17 mouse cellular contexts compared by ENCODE assay signal in the genomic region with DNA sequence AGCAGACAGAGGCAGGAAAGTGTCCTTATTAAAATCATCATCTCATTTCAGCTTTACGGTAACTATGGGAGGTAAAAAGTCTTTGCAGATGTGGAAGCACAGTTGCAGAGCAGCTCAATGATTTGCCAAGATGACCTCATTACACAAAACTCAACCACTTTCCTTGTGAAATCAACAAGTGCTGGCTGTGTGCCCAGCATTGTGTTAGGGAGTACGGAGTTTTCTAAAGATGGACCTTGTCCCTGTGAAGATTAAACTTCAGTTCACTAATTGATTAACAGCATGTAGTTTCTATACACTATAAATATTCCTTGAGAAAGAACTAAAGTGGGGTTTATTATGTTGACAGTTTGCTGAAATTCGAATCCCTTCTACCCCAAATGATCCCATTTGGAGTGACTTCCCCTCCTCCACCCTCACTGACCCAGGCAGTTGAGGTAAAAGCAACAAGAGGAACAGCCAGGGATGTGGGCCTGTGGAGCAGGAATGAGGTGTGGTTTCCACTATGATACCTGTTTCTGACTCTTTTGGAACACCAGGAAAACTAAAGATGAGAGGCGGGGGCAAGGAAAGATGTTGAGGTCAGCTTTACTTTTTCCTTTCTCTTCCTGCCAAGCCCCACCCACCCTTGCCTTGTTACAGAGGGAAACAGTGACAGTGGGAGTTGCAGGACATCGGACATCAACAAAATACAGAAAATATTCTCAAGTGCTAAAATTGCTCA. TPM values are rescaled to one million over a fixed set of nuclear protein-coding genes. Genes with fewer than 3 reads are reported as not detected.
DNase-seq lines count a peak whose midpoint lies in the region; ATAC-seq and TF ChIP-seq lines count a peak whose summit lies in the region.
"Had no signal": no experiment of that assay in that cellular context is flagged by ENCODE, and none has a peak within 500 bp of the region (broad histone marks: within the 10 kb centered on the region; RNA-seq: fewer than 3 reads in every experiment).

No protein-coding gene starts in this region.

- peaks cover 5% of the 10 kb centered on the region; the same call in 1 of the 2 replicates for H3K27me3 ChIP-seq in intestine, embryonic 16.5 days (replicated peaks; ENCODE audit: control insufficient read depth, insufficient read depth, low read length)
- no peaks in the 10 kb centered on the region for H3K27me3 ChIP-seq in intestine, embryonic 15.5 days (replicated peaks)
- H3K27me3 ChIP-seq in MEL (ENCODE audit: control insufficient read depth in 1 of 2, insufficient read depth in 2 of 2, low read length in 2 of 2): no peaks in the 10 kb centered on the region
- H3K27me3 ChIP-seq: hindbrain, embryonic 13.5 days had no signal

- DNase-seq in adrenal gland, adult 2 months: peak; percentile 36
- no peak for DNase-seq in adrenal gland, postnatal 10 days
- DNase-seq in MEL (ENCODE audit: low read depth, low spot score): peak; percentile 28
- DNase-seq in heart, postnatal 10 days: peak; percentile 48 to 67
- DNase-seq in thymus, postnatal 4 days: no peak
- DNase-seq: cerebellum, adult 2 months; kidney, adult 9 months; lung, postnatal 14 days; right cerebral cortex, postnatal 14 days; thymus, adult 2 months had no signal

- H3K79me2 ChIP-seq in MEL (ENCODE audit: control insufficient read depth, insufficient read depth, low read length, poor library complexity): no peaks in the 10 kb centered on the region; the same call in 1 of the 2 replicates

- 0 out of 2 replicates have a peak, but pooled peaks have one; percentile 10 for ATAC-seq in intestine, embryonic 16.5 days
- no peak for ATAC-seq in intestine, embryonic 15.5 days
- no peak for ATAC-seq in cerebellum, adult (ENCODE audit: insufficient number of reproducible peaks, low FRiP score, low TSS enrichment)
- ATAC-seq: forebrain, embryonic 16.5 days had no signal

- no peaks in the 10 kb centered on the region for H3K9me3 ChIP-seq in intestine, embryonic 16.5 days (ENCODE audit: control insufficient read depth, low read length)
- no peaks in the 10 kb centered on the region for H3K9me3 ChIP-seq in intestine, embryonic 15.5 days
- no peaks in the 10 kb centered on the region for H3K9me3 ChIP-seq in MEL (replicated peaks; ENCODE audit: insufficient read depth, low read length)
- H3K9me3 ChIP-seq: hindbrain, embryonic 13.5 days had no signal

- 57% methylated on average over 5 of the region's 5 CpGs for WGBS in intestine, embryonic 16.5 days
- WGBS in intestine, embryonic 15.5 days: 62% methylated on average over 5 of the region's 5 CpGs

- no peak for TF ChIP-seq EP300 in MEL (IDR thresholded peaks at IDR 0.05; ENCODE audit: low read depth in 1 of 2, low read length in 2 of 2)

- TF ChIP-seq CTCF in MEL (IDR thresholded peaks at IDR 0.05 in 2 of 3, conservative IDR thresholded peaks at IDR 0.05 in 1 of 3; ENCODE audit: control insufficient read depth in 1 of 3, insufficient read depth in 1 of 3, low read depth in 2 of 3, low read length in 3 of 3, poor library complexity in 1 of 3, severe bottlenecking in 1 of 3): no peak

- no peak for TF ChIP-seq POLR2A in MEL (IDR thresholded peaks at IDR 0.05; ENCODE audit: control insufficient read depth in 1 of 2, insufficient read depth in 1 of 2, low read depth in 1 of 2, low read length in 2 of 2, poor library complexity in 1 of 2)

- H3K9ac ChIP-seq in intestine, embryonic 16.5 days (ENCODE audit: low read depth, low read length): no peak overlapping the region
- no peak overlapping the region for H3K9ac ChIP-seq in intestine, embryonic 15.5 days
- H3K9ac ChIP-seq in MEL (ENCODE audit: control insufficient read depth, low read depth, low read length, poor library complexity, severe bottlenecking): no peak overlapping the region
- H3K9ac ChIP-seq: hindbrain, embryonic 13.5 days had no signal

- intact Hi-C loops in heart, postnatal 10 days (cut with DNase I): loop anchor here (5.0 kb wide), 1 partner anchor 204 kb away; a partner anchor contains a TSS

- H3K4me3 ChIP-seq in intestine, embryonic 16.5 days (ENCODE audit: low read length): no peak overlapping the region
- H3K4me3 ChIP-seq in intestine, embryonic 15.5 days (replicated peaks): no peak overlapping the region
- no peak overlapping the region for H3K4me3 ChIP-seq in MEL (ENCODE audit: control insufficient read depth in 1 of 2, insufficient read depth in 1 of 2, low read depth in 2 of 2, low read length in 2 of 2)
- H3K4me3 ChIP-seq: hindbrain, embryonic 13.5 days had no signal

- no peaks in the 10 kb centered on the region for H3K36me3 ChIP-seq in intestine, embryonic 16.5 days (ENCODE audit: control insufficient read depth, insufficient read depth, low read length)
- no peaks in the 10 kb centered on the region for H3K36me3 ChIP-seq in intestine, embryonic 15.5 days
- peaks cover 0 to 2% of the 10 kb centered on the region in 2 experiments; a peak in 1 of 4 replicates for H3K36me3 ChIP-seq in MEL (ENCODE audit: control insufficient read depth in 1 of 2, insufficient read depth in 2 of 2, low read length in 2 of 2)
- H3K36me3 ChIP-seq: hindbrain, embryonic 13.5 days had no signal

- H3K27ac ChIP-seq in intestine, embryonic 16.5 days (ENCODE audit: low read length): no peak overlapping the region
- no peak overlapping the region for H3K27ac ChIP-seq in intestine, embryonic 15.5 days
- no peak overlapping the region for H3K27ac ChIP-seq in MEL (ENCODE audit: control insufficient read depth, low read depth, low read length)
- H3K27ac ChIP-seq: hindbrain, embryonic 13.5 days had no signal

- no peak overlapping the region for H3K4me2 ChIP-seq in intestine, embryonic 16.5 days (ENCODE audit: low read depth, low read length)
- no peak overlapping the region for H3K4me2 ChIP-seq in intestine, embryonic 15.5 days (replicated peaks)
- H3K4me2 ChIP-seq: hindbrain, embryonic 13.5 days; liver, embryonic 11.5 days; midbrain, embryonic 11.5 days had no signal

- H3K4me1 ChIP-seq in intestine, embryonic 16.5 days (ENCODE audit: control insufficient read depth, insufficient read depth, low read length): no peaks in the 10 kb centered on the region
- H3K4me1 ChIP-seq in intestine, embryonic 15.5 days (replicated peaks): no peaks in the 10 kb centered on the region
- 0 out of 4 replicates have a peak, but pooled peaks cover 0 to 2% of the 10 kb centered on the region in 2 experiments for H3K4me1 ChIP-seq in MEL (ENCODE audit: control insufficient read depth in 1 of 2, insufficient read depth in 2 of 2, low read length in 2 of 2)
- H3K4me1 ChIP-seq: hindbrain, embryonic 13.5 days had no signal

- no peak for TF ChIP-seq RAD21 in MEL (IDR thresholded peaks at IDR 0.05; ENCODE audit: low read depth, low read length)

TF ChIP-seq in MEL, 35 proteins besides CTCF, POLR2A, EP300 and RAD21:
- no peak for TF ChIP-seq UBTF (IDR thresholded peaks at IDR 0.05; ENCODE audit: borderline replicate concordance, insufficient read depth, low read depth, low read length)
- TF ChIP-seq HCFC1 (IDR thresholded peaks at IDR 0.05; ENCODE audit: low read depth, low read length): no peak
- no peak for TF ChIP-seq ZC3H11A (IDR thresholded peaks at IDR 0.05; ENCODE audit: low read depth, low read length)
- no peak for TF ChIP-seq MYB (IDR thresholded peaks at IDR 0.05; ENCODE audit: low read depth, low read length)
- no peak for TF ChIP-seq NRF1 (IDR thresholded peaks at IDR 0.05; ENCODE audit: insufficient read depth, low read depth, low read length, poor library complexity, severe bottlenecking)
- no peak for TF ChIP-seq POLR2AphosphoS2 (IDR thresholded peaks at IDR 0.05; ENCODE audit: low read length)
- TF ChIP-seq ZMIZ1 (IDR thresholded peaks at IDR 0.05; ENCODE audit: low read depth, low read length): no peak
- TF ChIP-seq ELF1 (IDR thresholded peaks at IDR 0.05; ENCODE audit: low read depth, low read length): no peak
- no peak for TF ChIP-seq MAZ (IDR thresholded peaks at IDR 0.05; ENCODE audit: low read depth, low read length)
- TF ChIP-seq E2F4 (IDR thresholded peaks at IDR 0.05; ENCODE audit: borderline replicate concordance, low read depth, low read length): no peak
- no peak for TF ChIP-seq SMC3 (IDR thresholded peaks at IDR 0.05; ENCODE audit: low read depth, low read length)
- no peak for TF ChIP-seq CHD1 (IDR thresholded peaks at IDR 0.05; ENCODE audit: low read depth, low read length)
- no peak for TF ChIP-seq USF2 (IDR thresholded peaks at IDR 0.05; ENCODE audit: borderline replicate concordance in 1 of 2, insufficient read depth in 1 of 2, low read depth in 1 of 2, low read length in 2 of 2)
- no peak for TF ChIP-seq ZKSCAN1 (IDR thresholded peaks at IDR 0.05; ENCODE audit: low read depth, low read length)
- no peak for TF ChIP-seq JUND (IDR thresholded peaks at IDR 0.05; ENCODE audit: low read depth, low read length)
- TF ChIP-seq ETS1 (IDR thresholded peaks at IDR 0.05; ENCODE audit: low read depth, low read length): no peak
- TF ChIP-seq CHD2 (IDR thresholded peaks at IDR 0.05; ENCODE audit: low read length): no peak
TF ChIP-seq in MEL: peak in this region for 0.

RNA-seq across cellular contexts. Expression of a gene that starts 4.4 kb away (rescaled TPM):
- total RNA-seq in adrenal gland, adult 2 months (2021): 1 to 10 TPM; 6.1 to 8.0 TPM
- 1.2 and 1.6 TPM in 2 replicates for polyA plus RNA-seq in adrenal gland, adult 2 months (2012; rRNA removed)
- total RNA-seq in adrenal gland, postnatal 10 days (2021): 10 to 100 TPM in 1 of 2 experiments, 1 to 10 TPM in 1; 9.5 to 11.4 TPM
- polyA plus RNA-seq in intestine, embryonic 16.5 days (2015; fragmentation: Nextera tagmentation; extraction: Ambion mirVana): 0.98 and 1.6 TPM in 2 replicates
- 1.2 and 1.8 TPM in 2 replicates for polyA plus RNA-seq in intestine, embryonic 15.5 days (2015; fragmentation: Nextera tagmentation; extraction: Ambion mirVana)
- total RNA-seq in MEL (2012; rRNA removed): 0.04 TPM in 1 of 2 replicates, not detected in the other
- polyA plus RNA-seq in MEL (2012; ENCODE audit: insufficient read depth in 1 of 2, insufficient read length in 2 of 2, low read depth in 1 of 2, low replicate concordance in 2 of 2, missing spikeins in 1 of 2): not detected
- 10 to 100 TPM; 18.9 to 20.0 TPM for total RNA-seq in heart, postnatal 10 days (2021)

Comparison
In these comparisons a context has a peak if more than half of its experiments do, and no peak if none do; other contexts are left out.
1. DNase-seq: peak in adrenal gland, adult 2 months (single experiment), MEL (single experiment) and heart, postnatal 10 days (2 of 2); none in adrenal gland, postnatal 10 days (single experiment) and thymus, postnatal 4 days (single experiment).